Mouse (Mus musculus): Measurements from ENCODE around the gene Msx3. TPM values are rescaled to one million over a fixed set of nuclear protein-coding genes. Genes with fewer than 3 reads are reported as not detected.
A peak's percentile ranks its signal among the peaks of the same experiment; 100 is the strongest.

Gene Msx3
- polyA plus RNA-seq, 1 experiment from 2014 or later, result 1.2 TPM

GRCm38 (mm10) chr7:140081408-140082241, 32.7 kb upstream of the Msx3 start:
- peak overlapping the region; percentile 69 for H3K9ac ChIP-seq (ENCODE audit: low read length)
- ATAC-seq (peak; percentile 10; the same call in 1 of the 2 replicates), DNase-seq (ENCODE audit: low spot score) (peak; percentile 15)
- 14% methylated on average over 20 of the region's 20 CpGs for WGBS
- H3K9me3 ChIP-seq (replicated peaks; ENCODE audit: control insufficient read depth, low read length), result no peaks in the 10 kb centered on the region
- peaks cover 9% of the 10 kb centered on the region; the same call in 1 of the 2 replicates for H3K27me3 ChIP-seq (replicated peaks; ENCODE audit: control insufficient read depth, insufficient read depth, low read length)
- H3K4me1 ChIP-seq (ENCODE audit: control insufficient read depth, insufficient read depth, low read length), result peaks cover 24% of the 10 kb centered on the region
- peak overlapping the region; percentile 38 for H3K4me3 ChIP-seq (ENCODE audit: low read depth, low read length)
- peak overlapping the region; percentile 85 for H3K27ac ChIP-seq (ENCODE audit: low read depth, low read length)
- H3K4me2 ChIP-seq (ENCODE audit: low read length), result peak overlapping the region; percentile 70
- H3K36me3 ChIP-seq (ENCODE audit: control insufficient read depth, insufficient read depth, low read length), result no peaks in the 10 kb centered on the region

- no peaks in the 10 kb centered on the region for H3K36me3 ChIP-seq (ENCODE audit: control insufficient read depth, insufficient read depth, low read length)
- WGBS, result 3% methylated on average over 24 of the region's 24 CpGs
Observed at GRCm38 (mm10) chr7:140080503-140081156, 31.7 kb upstream of the Msx3 start.

GRCm38 (mm10) chr7:140078711-140079110, 29.8 kb upstream of the Msx3 start:
- Histone ChIP-seq H3K27ac (ENCODE audit: low read depth, low read length) (no peak overlapping the region), H3K9me3 (replicated peaks; ENCODE audit: control insufficient read depth, low read length) (no peaks in the 10 kb centered on the region), H3K4me1 (ENCODE audit: control insufficient read depth, insufficient read depth, low read length) (peaks cover 24% of the 10 kb centered on the region), H3K27me3 (replicated peaks; ENCODE audit: control insufficient read depth, insufficient read depth, low read length) (peaks cover 9% of the 10 kb centered on the region; the same call in 1 of the 2 replicates), H3K4me2 (ENCODE audit: low read length) (no peak overlapping the region), H3K9ac (ENCODE audit: low read length) (no peak overlapping the region), H3K36me3 (ENCODE audit: control insufficient read depth, insufficient read depth, low read length) (no peaks in the 10 kb centered on the region), H3K4me3 (ENCODE audit: low read depth, low read length) (no peak overlapping the region)
- ATAC-seq (no peak), DNase-seq (ENCODE audit: low spot score) (peak; percentile 90)
- WGBS, result 5% methylated on average over 5 of the region's 5 CpGs

More at GRCm38 (mm10) chr7:140080503-140081156, 31.7 kb upstream of the Msx3 start:
- Histone ChIP-seq H3K27me3 (replicated peaks; ENCODE audit: control insufficient read depth, insufficient read depth, low read length) (peaks cover 9% of the 10 kb centered on the region; the same call in 1 of the 2 replicates), H3K4me1 (ENCODE audit: control insufficient read depth, insufficient read depth, low read length) (peaks cover 24% of the 10 kb centered on the region), H3K9ac (ENCODE audit: low read length) (peak overlapping the region; percentile 69), H3K4me3 (ENCODE audit: low read depth, low read length) (peak overlapping the region; percentile 38), H3K27ac (ENCODE audit: low read depth, low read length) (peak overlapping the region; percentile 85), H3K9me3 (replicated peaks; ENCODE audit: control insufficient read depth, low read length) (no peaks in the 10 kb centered on the region), H3K4me2 (ENCODE audit: low read length) (peak overlapping the region; percentile 70)
- peak; percentile 97 for DNase-seq (ENCODE audit: low spot score)
- ATAC-seq, result peak; percentile 78

GRCm38 (mm10) chr7:140077698-140078097, 28.8 kb upstream of the Msx3 start:
- Histone ChIP-seq H3K9ac (ENCODE audit: low read length) (no peak overlapping the region), H3K4me3 (ENCODE audit: low read depth, low read length) (no peak overlapping the region), H3K4me1 (ENCODE audit: control insufficient read depth, insufficient read depth, low read length) (peaks cover 24% of the 10 kb centered on the region), H3K36me3 (ENCODE audit: control insufficient read depth, insufficient read depth, low read length) (no peaks in the 10 kb centered on the region), H3K27ac (ENCODE audit: low read depth, low read length) (no peak overlapping the region), H3K4me2 (ENCODE audit: low read length) (no peak overlapping the region), H3K9me3 (replicated peaks; ENCODE audit: control insufficient read depth, low read length) (no peaks in the 10 kb centered on the region), H3K27me3 (replicated peaks; ENCODE audit: control insufficient read depth, insufficient read depth, low read length) (peaks cover 13% of the 10 kb centered on the region; the same call in 1 of the 2 replicates)
- ATAC-seq, result no peak
- no peak for DNase-seq (ENCODE audit: low spot score)
- 76% methylated on average over 6 of the region's 6 CpGs for WGBS

- H3K9ac ChIP-seq (ENCODE audit: low read length), result 0 out of 2 replicates have a peak overlapping the region, but pooled peaks have one; percentile 13
- no peak for ATAC-seq
- 0 out of 2 replicates have a peak, but pooled peaks cover 15% of the 10 kb centered on the region for H3K27me3 ChIP-seq (replicated peaks; ENCODE audit: control insufficient read depth, insufficient read depth, low read length)
- H3K36me3 ChIP-seq (ENCODE audit: control insufficient read depth, insufficient read depth, low read length), result 0 out of 2 replicates have a peak, but pooled peaks cover 4% of the 10 kb centered on the region
- H3K4me1 ChIP-seq (ENCODE audit: control insufficient read depth, insufficient read depth, low read length), result no peaks in the 10 kb centered on the region
- H3K4me2 ChIP-seq (ENCODE audit: low read length), result peak overlapping the region; percentile 1; the same call in 1 of the 2 replicates
- DNase-seq (ENCODE audit: low spot score), result no peak
- no peak overlapping the region for H3K27ac ChIP-seq (ENCODE audit: low read depth, low read length)
- H3K4me3 ChIP-seq (ENCODE audit: low read depth, low read length), result no peak overlapping the region
- 43% methylated on average over 39 of the region's 39 CpGs for WGBS
- H3K9me3 ChIP-seq (replicated peaks; ENCODE audit: control insufficient read depth, low read length), result no peaks in the 10 kb centered on the region
Observed at GRCm38 (mm10) chr7:140070042-140070711, 21.3 kb upstream of the Msx3 start.

- WGBS, result 70% methylated on average over 6 of the region's 6 CpGs
- Histone ChIP-seq H3K36me3 (ENCODE audit: control insufficient read depth, insufficient read depth, low read length) (0 out of 2 replicates have a peak, but pooled peaks cover 4% of the 10 kb centered on the region), H3K27me3 (replicated peaks; ENCODE audit: control insufficient read depth, insufficient read depth, low read length) (0 out of 2 replicates have a peak, but pooled peaks cover 16% of the 10 kb centered on the region), H3K27ac (ENCODE audit: low read depth, low read length) (no peak overlapping the region), H3K9ac (ENCODE audit: low read length) (no peak overlapping the region), H3K4me2 (ENCODE audit: low read length) (no peak overlapping the region), H3K9me3 (replicated peaks; ENCODE audit: control insufficient read depth, low read length) (no peaks in the 10 kb centered on the region), H3K4me1 (ENCODE audit: control insufficient read depth, insufficient read depth, low read length) (no peaks in the 10 kb centered on the region), H3K4me3 (ENCODE audit: low read depth, low read length) (no peak overlapping the region)
- no peak for ATAC-seq
- no peak for DNase-seq (ENCODE audit: low spot score)
Observed at GRCm38 (mm10) chr7:140067397-140067796, 18.5 kb upstream of the Msx3 start.

- Histone ChIP-seq H3K27ac (ENCODE audit: low read depth, low read length) (no peak overlapping the region), H3K36me3 (ENCODE audit: control insufficient read depth, insufficient read depth, low read length) (no peaks in the 10 kb centered on the region), H3K4me2 (ENCODE audit: low read length) (no peak overlapping the region), H3K4me3 (ENCODE audit: low read depth, low read length) (no peak overlapping the region), H3K27me3 (replicated peaks; ENCODE audit: control insufficient read depth, insufficient read depth, low read length) (0 out of 2 replicates have a peak, but pooled peaks cover 10% of the 10 kb centered on the region), H3K9ac (ENCODE audit: low read length) (no peak overlapping the region), H3K4me1 (ENCODE audit: control insufficient read depth, insufficient read depth, low read length) (peaks cover 29% of the 10 kb centered on the region), H3K9me3 (replicated peaks; ENCODE audit: control insufficient read depth, low read length) (no peaks in the 10 kb centered on the region)
- WGBS, result 16% methylated on average over 7 of the region's 7 CpGs
- DNase-seq (ENCODE audit: low spot score), result peak; percentile 88
- no peak for ATAC-seq
Observed at GRCm38 (mm10) chr7:140063092-140063491, 14.2 kb upstream of the Msx3 start.

- H3K4me3 ChIP-seq (ENCODE audit: low read depth, low read length), result no peak overlapping the region
- H3K36me3 ChIP-seq (ENCODE audit: control insufficient read depth, insufficient read depth, low read length), result no peaks in the 10 kb centered on the region
- 0 out of 2 replicates have a peak overlapping the region, but pooled peaks have one; percentile 76 for H3K27ac ChIP-seq (ENCODE audit: low read depth, low read length)
- H3K27me3 ChIP-seq (replicated peaks; ENCODE audit: control insufficient read depth, insufficient read depth, low read length), result 0 out of 2 replicates have a peak, but pooled peaks cover 10% of the 10 kb centered on the region
- no peak overlapping the region for H3K9ac ChIP-seq (ENCODE audit: low read length)
- peaks cover 32% of the 10 kb centered on the region for H3K4me1 ChIP-seq (ENCODE audit: control insufficient read depth, insufficient read depth, low read length)
- H3K4me2 ChIP-seq (ENCODE audit: low read length), result peak overlapping the region; percentile 72; the same call in 1 of the 2 replicates
- DNase-seq (ENCODE audit: low spot score) (peak; percentile 58), ATAC-seq (no peak)
- H3K9me3 ChIP-seq (replicated peaks; ENCODE audit: control insufficient read depth, low read length), result no peaks in the 10 kb centered on the region
- WGBS, result 11% methylated on average over 11 of the region's 11 CpGs
Observed at GRCm38 (mm10) chr7:140062307-140062706, 13.4 kb upstream of the Msx3 start.

All from forebrain, embryonic 14.5 days (tissue).